Comparison of ENCODE assay signal across 14 mouse cellular contexts in genomic region chr1:180315127-180315526, GRCm38 (mm10).
"Had no signal": no experiment of that assay in that cellular context is flagged by ENCODE, and none has a peak within 500 bp of the region (broad histone marks: within the 10 kb centered on the region; RNA-seq: fewer than 3 reads in every experiment).

No protein-coding gene starts in this region.

- H3K4me3 ChIP-seq: limb, embryonic 15.5 days; liver, embryonic 12.5 days; lung, embryonic 15.5 days; midbrain, embryonic 10.5 days; myocyte; neural tube, embryonic 15.5 days had no signal

- H3K9me3 ChIP-seq: limb, embryonic 15.5 days; liver, embryonic 12.5 days; lung, embryonic 15.5 days; midbrain, embryonic 10.5 days; neural tube, embryonic 15.5 days had no signal

- H3K36me3 ChIP-seq: limb, embryonic 15.5 days; liver, embryonic 12.5 days; lung, embryonic 15.5 days; midbrain, embryonic 10.5 days; neural tube, embryonic 15.5 days had no signal

- DNase-seq: kidney, postnatal 14 days; left cerebral cortex, postnatal 4 days; lung, postnatal 4 days; midbrain, embryonic 14.5 days; right cerebral cortex, adult 18-20 months; right cerebral cortex, postnatal 25 days; thymus, postnatal 25 days had no signal

- ATAC-seq: liver, embryonic 12.5 days had no signal

- H3K27me3 ChIP-seq: limb, embryonic 15.5 days; lung, embryonic 15.5 days; neural tube, embryonic 15.5 days had no signal

- H3K9ac ChIP-seq: limb, embryonic 15.5 days; liver, embryonic 12.5 days; lung, embryonic 15.5 days; neural tube, embryonic 15.5 days had no signal

- H3K27ac ChIP-seq: limb, embryonic 15.5 days; liver, embryonic 12.5 days; lung, embryonic 15.5 days; midbrain, embryonic 10.5 days; neural tube, embryonic 15.5 days; stomach, postnatal 0 days had no signal

- H3K4me2 ChIP-seq: limb, embryonic 15.5 days; liver, embryonic 12.5 days; lung, embryonic 15.5 days; neural tube, embryonic 15.5 days had no signal
